Mouse (Mus musculus): ENCODE results near the gene Trim37.

DNA sequence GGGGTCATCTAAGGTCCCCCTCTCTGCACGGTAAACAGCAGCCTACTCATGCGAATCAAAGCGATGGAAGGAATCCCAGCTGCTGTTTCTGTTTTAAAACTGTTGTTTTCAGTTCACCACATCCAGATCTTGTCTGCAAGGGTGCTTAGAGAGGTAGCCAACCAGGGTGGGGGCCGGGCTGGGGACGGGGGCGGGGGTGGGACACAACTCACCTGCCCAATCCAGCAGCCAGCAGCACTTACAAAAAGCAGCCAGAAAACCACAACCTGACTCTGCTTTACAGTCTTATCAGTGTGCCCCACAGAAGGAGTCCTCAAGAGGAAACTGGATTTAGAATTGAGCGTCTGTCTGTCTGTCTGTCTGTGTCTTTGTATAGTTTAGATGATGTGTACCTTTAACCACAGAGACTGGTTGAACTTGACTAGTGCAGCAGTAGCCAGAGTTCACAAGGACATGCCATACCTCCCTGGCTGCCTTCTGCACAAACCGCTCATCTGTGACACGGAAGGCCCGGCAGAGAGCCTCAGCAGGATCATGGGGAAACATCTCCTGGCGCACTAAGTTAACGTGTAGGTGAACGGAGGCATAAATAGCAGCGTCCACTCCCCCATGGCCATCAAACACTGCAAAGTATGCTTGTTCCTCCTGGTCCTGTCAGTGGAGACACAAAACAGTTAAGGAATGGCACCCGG, 113.4 kb downstream of the Trim37 start:
- TF ChIP-seq CTCF (IDR thresholded peaks at IDR 0.05; ENCODE audit: low read depth) (no peak), EP300 (IDR thresholded peaks at IDR 0.05; ENCODE audit: low read depth) (no peak)

Data from liver, postnatal 0 days (tissue).